Mouse (Mus musculus) gastrocnemius, postnatal 25 days (tissue): Measurements from ENCODE around the gene Maml3. TPM values are rescaled to one million over a fixed set of nuclear protein-coding genes. Genes with fewer than 3 reads are reported as not detected.

Experiments
- DNase-seq: peaks from one replicate; pipeline ENCODE4 v3.0.0; 2022
- total RNA-seq, 2 experiments: library from RNA; stranded (reverse); gene quantifications; 1 replicate in 1 of 2; 2 replicates in 1 of 2; pipeline ENCODE4 v1.2.3; 2021

The Maml3 gene
- total RNA-seq, 2 experiments from 2014 or later = 2.4 to 2.5 TPM

DNA sequence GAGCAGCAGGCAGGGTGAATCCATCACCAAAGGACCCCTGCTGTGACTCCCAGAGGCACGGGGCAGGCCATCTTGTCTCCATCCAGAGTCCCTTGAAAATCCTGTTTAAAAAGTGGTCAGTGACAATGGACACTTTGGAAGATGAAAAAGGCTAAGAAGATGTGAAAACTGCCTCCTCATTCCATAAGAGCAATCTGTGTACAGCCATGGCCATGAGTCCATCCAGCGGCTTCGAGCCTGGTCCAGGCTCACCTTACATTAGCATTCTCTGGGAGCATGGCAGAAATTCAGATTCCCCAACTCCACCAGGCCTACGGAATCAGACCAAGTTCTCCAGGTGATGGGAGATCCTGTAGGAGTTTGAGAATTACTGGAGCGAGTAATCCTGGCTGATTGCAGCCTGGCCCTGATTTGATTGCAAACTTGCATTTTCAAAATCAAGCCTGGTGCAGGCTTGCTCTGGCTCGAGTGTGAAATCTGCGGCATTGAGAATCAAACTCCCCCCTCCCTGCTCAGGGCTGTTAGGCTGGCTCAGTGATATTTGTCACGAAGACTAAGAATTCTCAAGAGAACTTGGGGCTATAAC is 402.1 kb downstream of the Maml3 start:
- no peak for DNase-seq

DNA sequence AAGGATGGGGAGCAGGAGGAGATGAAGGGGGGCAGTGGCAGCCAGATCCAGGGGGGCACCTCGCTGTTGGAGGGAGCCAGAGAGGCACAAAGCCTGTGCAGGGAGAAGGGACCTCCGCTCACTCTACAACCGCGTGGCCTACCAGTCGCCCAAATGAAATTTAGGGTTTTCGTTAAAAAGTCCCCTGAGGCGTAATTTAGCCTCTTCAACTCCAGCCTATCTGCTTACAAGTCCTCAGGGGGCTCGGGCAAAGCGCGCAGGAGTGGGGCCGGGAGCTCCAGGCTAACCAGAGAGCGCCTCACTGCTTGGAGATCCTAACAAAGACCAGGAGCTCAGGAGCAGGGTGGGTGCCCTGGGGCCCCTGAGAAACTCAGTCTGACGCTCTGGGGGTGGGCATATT is 402.9 kb downstream of the Maml3 start:
- no peak for DNase-seq

- DNase-seq = peak; percentile 79
Measured at GRCm38 (mm10) chr3:51701281-51701751, 403.6 kb downstream of the Maml3 start.

DNA sequence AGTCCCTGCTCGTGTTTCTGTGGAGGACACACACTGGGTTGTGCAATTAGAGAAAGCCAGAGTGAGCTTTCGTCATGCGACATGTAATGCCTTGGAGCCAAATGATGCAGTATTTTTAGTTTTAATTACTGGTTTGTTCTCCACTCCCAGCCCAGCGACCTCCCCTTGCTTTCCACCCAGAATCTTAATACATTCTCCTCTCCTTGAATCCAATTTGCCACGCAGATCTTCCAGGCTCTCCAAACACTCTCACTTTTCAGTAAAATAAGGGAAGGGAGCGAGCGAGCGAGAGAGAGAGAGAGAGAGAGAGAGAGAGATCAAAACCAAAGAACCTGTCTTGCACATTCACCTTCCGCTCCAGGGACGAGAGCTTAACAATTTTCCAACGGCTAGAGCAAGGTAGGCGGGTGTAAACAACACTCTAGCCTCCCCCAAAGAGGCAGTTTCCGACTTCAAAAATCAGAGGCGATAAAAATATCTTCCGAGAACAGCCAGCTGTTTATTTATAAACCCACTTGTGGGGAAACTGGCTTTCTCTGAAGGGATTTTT is 404.1 kb downstream of the Maml3 start:
- no peak for DNase-seq

GRCm38 (mm10) chr3:51700123-51700522 is 404.8 kb downstream of the Maml3 start:
- DNase-seq = no peak

DNA sequence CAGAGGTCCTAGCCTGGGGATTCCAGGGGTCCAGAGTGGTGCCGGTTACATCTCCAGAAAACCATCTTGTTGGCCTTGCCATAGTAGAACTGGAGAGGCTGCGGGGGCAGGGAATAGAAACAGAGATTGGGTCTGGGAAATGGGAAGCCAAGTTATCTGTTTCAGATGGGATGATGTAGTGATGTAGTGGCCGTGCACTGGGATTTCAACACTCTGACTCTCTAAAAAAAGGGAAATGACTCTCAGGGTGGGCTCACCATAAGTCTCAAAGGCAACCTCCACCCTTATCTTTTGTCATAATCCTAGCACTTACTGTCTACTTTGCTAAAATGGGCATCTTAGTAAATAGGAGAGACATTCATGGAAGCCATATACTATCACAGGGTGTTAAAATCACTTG is 406.9 kb downstream of the Maml3 start:
- DNase-seq = no peak

- no peak for DNase-seq
Measured at GRCm38 (mm10) chr3:51695713-51696112, 409.2 kb downstream of the Maml3 start.

- DNase-seq = no peak
Measured at GRCm38 (mm10) chr3:51694576-51694975, 410.3 kb downstream of the Maml3 start.

DNA sequence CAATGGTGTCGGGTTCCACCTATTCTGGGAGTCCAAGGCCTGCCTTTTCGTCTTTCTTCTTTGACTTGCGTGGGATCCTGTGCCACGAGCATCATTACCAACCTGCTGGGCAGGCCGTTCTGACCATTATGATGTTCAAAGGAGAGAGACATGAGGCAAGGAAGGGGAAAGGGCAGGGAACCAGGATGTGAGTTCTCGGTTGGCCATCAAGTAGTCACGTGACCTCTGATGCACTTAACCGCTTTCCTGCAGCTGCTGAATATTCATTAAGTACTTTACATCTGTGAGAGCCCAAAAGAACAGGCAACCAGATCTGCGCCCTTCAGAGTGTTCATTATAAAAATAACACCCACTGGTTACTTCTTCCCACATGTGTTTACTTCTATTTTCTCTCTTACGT is 411.7 kb downstream of the Maml3 start:
- DNase-seq = no peak

- no peak for DNase-seq
Measured at GRCm38 (mm10) chr3:51688725-51689124, 416.2 kb downstream of the Maml3 start.

DNA sequence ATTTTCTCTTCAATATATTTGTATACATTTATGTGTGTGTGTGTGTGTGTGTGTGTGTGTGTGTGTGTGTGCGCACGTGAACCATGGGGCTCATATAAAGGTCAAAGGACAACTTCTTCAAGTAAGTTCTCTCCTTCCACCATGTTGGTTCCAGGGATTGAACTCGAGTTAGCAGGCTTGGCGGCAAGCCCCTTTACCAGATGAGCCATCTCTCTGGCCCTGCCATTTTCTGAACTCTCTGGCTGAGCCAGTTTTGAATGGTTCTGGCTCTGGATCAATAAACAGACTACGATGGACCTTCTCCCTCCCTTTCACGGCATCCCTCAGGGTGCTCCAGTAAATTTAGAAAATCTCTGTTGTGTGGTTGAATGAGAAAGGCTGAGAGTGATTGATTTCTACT is 418.1 kb downstream of the Maml3 start:
- DNase-seq = no peak

DNA sequence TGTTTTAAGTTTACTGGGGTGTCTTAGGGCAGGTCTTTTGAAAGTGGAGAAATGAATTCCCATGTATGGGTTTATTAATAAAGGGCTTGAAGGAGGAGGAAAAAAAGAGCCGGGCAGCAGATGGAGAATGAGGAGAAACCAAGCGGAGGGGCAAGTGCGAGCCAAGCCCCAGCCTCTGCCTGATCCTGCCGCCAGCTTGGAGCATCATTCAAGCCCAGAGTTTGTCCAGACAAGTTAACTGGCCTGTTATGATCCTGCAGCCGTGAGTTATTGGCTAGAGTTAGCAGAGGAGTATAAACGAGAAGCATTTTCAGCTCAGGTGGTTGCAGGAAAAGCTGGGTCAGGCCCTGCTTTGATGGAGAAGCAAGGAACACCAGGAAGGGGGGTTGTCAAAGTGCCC is 418.6 kb downstream of the Maml3 start:
- no peak for DNase-seq

DNA sequence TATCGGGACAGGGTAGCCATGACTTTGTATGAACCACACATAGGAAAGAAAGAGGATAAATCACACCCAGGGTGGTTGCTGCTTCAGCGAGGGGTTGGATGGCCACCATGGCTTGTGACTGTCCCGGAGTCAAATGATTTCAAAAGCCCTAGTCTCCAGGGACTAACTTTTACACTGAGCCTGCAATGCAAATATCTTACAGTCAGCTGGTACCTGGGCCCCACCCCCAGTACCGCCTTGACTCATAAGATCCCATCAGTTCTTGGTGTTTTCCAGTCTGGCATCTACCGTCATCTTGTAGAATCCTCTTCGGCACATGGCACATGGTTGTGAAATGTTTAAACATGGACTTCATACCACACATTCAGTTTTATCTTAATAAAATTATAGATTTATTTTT is 419.3 kb downstream of the Maml3 start:
- no peak for DNase-seq

GRCm38 (mm10) chr3:51674963-51675362 is 429.9 kb downstream of the Maml3 start:
- DNase-seq = no peak

- no peak for DNase-seq
Measured at GRCm38 (mm10) chr3:51673408-51674086, 431.3 kb downstream of the Maml3 start.

- DNase-seq = no peak
Measured at GRCm38 (mm10) chr3:51672631-51673030, 432.2 kb downstream of the Maml3 start.

DNA sequence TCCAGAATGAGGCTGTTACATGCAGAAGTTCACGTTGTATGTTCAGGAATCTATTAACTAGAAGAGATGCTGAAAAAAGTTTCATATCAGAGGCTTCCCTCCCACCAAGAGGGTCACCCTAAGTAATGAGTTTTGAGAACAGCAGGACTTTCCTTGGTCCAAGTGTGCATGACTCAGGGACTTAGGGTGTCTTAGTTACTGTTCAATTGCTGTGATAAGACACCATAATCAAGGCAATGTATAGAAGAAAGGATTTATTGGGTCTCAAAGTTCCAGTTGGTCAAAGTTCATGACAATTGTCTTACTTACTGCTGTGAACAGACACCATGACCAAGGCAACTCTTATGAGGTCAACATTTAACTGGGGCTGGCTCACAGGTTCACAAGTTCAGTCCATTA is 433.8 kb downstream of the Maml3 start:
- no peak for DNase-seq

- DNase-seq = no peak
Measured at GRCm38 (mm10) chr3:51670414-51671070, 434.3 kb downstream of the Maml3 start.

DNA sequence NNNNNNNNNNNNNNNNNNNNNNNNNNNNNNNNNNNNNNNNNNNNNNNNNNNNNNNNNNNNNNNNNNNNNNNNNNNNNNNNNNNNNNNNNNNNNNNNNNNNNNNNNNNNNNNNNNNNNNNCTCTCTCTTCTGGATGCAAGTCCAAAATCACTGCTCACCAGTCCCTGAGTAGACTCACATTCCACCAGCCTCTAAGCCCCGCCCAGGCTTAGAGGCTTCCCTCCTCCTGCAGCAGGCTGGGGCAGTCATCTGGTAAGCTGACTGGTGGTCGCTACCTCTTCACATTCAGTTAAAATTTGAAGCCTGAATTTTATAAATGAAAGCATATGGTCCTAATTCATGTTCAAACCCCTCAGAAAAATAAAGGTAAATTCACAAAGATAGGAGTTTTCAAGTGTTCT is 436.3 kb downstream of the Maml3 start:
- no peak for DNase-seq

DNA sequence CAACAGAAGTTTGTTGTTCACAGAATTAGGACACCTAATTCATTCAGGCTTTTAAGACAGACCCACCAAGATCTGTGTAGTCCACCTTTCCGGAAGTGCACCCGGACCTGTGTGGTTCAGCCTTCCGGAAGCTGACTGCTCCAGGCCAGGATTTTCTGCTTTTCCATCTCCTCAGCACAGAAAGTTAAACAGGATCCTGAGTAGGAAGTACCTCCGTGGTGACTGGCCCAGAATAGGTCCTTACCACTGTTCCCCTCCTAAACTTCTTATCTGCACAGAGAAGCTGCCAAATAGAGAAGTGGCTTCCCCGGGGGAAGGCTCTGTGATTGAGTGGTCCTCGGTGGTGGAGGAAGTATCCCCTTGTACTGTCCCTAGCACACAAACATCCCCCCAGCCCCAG is 442.3 kb downstream of the Maml3 start:
- DNase-seq = no peak

DNA sequence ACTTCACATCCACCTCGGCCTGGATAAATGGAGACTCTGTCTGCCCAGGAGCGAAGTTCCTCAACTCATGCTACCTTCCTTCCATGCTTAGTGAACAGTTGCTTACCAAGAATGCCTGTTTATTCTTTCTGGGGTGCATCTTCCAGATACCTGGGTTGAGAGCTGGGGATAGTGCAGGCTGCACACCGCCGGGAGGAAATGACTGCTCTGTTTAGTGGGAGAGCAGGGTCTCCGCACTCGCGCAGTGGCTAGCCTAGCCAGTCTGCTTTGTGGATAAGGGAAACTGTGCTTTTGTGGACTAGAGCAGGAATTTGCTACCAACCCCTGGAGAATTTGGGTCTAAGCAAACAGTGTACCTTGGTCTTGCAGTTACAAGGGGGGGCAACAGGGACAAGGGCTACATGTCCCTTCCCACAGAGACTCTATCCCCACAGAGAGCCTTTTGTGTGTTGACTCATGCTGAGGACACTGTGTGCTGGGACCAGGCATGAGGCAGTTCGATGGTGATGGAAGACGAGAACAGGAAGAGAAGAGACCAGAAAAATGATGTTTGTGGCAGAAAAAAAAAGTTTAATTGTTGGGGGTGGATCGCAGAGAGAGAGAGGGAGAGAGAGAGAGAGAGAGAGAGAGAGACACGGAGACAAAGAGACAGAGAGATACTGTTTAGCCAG is 442.9 kb downstream of the Maml3 start:
- DNase-seq = no peak

- no peak for DNase-seq
Measured at GRCm38 (mm10) chr3:51661376-51661775, 443.5 kb downstream of the Maml3 start.

DNA sequence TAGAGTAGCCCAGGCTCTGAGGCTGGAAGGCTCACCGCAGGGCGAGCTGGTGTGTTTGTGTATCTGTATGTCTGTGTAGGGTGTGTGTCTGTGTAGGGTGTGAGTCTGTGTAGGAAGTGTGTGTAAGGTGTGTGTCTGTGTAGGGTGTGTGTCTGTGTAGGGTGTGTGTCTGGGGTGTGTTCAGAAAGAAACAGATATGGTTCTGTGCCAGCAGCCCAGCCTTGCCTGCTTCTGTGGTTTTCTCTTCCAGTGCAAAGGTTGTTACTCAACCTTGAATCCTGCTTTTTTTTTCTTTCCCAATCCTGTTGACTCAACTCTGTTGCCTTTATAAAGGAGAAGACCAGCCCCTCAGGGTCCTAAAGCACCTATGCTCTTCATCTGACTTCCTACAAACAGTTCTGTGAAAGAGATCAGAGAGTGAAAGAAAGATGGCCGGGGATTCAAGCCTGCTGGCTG is 444.0 kb downstream of the Maml3 start:
- DNase-seq = no peak
